Mouse (Mus musculus) C3H10T1/2 (cell line): Measurements from ENCODE around the gene Chkb. TPM values are rescaled to one million over a fixed set of nuclear protein-coding genes. Genes with fewer than 3 reads are reported as not detected.

Experiments
- polyA plus RNA-seq, 2 experiments: library from polyadenylated mRNA; unstranded; fragments of >200 nt; fragmentation: generic; extraction: Trizol; gene quantifications; one replicate each; pipeline ENCODE4 v1.2.1; 2012; ENCODE audit warnings: missing spikeins in 2 of 2

The Chkb gene
- 10 to 100 TPM; 28.5 to 71.8 TPM for polyA plus RNA-seq

DNA sequence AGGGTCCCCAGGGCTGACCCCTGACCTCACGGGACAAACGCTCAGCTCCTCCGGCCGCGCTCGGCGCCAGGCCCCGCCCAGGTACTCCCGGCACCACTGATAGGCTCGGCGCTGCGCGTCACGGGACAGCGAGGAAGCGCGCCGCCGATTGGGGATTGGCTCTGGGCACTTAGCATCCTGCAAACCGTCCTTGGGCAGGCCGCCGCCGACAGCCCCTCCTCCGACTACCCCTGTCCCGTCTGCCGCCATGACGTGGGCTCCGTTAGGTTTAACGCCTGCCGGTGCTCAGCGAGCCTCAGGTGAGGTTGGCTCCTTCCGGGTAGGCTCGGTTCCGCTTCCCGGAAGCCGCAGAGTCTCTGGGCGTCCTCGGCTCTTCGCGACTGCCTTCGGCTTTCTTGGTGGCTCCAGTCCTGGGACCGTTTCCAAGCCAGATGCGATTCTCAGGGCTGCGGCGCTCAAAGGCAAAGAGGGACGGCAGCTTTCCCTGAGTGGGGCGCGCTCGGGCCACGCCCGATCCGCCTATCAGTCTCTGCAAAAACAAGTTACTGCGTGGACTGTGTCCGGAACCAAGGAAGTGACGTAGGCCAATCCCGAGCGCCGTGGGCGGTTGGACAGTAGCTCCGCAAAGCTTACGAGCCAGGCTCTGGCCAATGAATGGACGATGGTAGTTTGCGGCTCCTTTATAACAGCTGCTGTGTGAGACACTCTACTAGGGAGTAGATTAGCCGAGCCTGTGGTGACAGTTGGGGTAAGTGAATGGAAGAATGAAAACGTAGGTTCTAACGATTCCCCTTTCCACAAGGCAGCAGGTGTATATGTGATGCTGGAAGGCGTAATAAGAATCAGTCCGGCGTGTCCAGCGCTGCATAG lies at the start of gene Chkb, which contains the start of the genes C730034F03Rik and Gm44502:
Chkb (minus strand) TSS at position 557 of the 870 bp plus-strand sequence.
C730034F03Rik (plus strand) TSS at position 238 of the 870 bp plus-strand sequence.
Gm44502 (minus strand) TSS at position 345 of the 870 bp plus-strand sequence.

DNA sequence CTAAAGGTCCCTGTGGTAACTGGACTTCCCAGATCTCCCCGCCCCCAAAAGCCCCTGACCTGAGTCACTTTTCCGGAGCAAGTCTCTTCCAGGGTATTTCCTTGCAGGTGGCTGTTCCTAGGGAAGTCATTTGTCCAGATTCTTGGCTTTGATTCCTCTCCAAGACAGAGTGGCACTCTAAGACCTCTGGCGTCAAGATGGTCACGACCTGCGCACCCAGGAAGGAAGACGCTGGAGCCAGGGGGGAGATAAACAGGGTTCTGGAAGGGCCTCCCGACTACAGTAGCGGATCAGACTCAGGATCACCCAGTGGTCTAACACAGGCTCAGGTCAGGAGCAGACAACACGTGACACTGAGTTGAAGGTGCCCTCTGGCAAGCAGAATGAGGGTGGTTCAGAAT lies 47.4 kb upstream of the Chkb start, which contains the start of gene Arsa:
Arsa (minus strand) TSS at position 335 of the 401 bp plus-strand sequence.

GRCm38 (mm10) chr15:89453865-89454478 lies 24.3 kb upstream of the Chkb start, which contains the start of gene Mapk8ip2:
Mapk8ip2 (plus strand) TSS chr15:89453913.

DNA sequence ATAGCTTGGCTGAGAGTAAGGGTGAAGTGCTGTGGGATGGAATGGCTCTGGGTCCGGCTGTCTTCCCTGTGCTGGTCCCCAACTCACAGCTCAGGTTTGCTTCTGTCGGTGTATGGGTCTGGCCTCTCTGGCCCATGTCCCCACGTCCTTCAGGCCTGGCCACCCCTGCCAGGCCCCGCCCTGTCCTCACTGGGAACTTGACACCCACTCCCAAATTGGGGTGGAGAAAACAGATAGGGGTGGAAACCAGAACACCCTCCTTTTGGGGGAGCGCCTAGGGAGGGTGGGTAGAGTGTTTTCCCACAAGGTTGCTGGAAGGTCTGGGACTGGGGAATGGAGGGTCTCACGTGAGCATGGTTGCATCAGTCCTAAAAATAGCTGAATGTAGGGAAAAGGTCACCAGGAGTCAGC lies 4.0 kb downstream of the Chkb start, which contains the start of gene Cpt1b:
Cpt1b (minus strand) TSS at position 153 of the 411 bp plus-strand sequence.

GRCm38 (mm10) chr15:89410118-89410517 lies 19.6 kb downstream of the Chkb start, which contains the start of gene Syce3:
Syce3 (minus strand) TSS chr15:89410503.

DNA sequence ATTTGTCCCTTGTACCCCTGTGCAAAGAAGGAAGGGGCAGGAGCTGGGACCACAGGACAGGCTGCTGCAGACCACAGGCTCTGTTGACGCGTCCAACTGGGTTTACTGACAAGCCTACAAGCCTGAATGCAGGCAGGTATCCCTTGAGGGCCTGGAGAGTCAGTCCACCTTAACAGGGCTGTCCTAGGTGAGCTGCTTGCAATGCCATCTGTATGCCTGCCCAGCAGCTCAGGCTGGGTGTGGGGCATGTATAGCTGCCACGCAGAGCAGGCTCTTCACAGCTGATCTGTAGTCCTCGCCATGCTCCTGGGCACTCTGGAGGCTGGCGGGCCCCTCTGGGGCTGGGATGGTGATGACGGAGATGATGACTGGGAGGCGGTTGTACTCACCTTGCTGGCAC lies 45.1 kb downstream of the Chkb start, which contains the start of gene Klhdc7b:
Klhdc7b (plus strand) TSS at position 301 of the 400 bp plus-strand sequence.

GRCm38 (mm10) chr15:89378831-89379401 lies 50.8 kb downstream of the Chkb start, which contains the start of gene Odf3b:
Odf3b (minus strand) TSS chr15:89379282.

DNA sequence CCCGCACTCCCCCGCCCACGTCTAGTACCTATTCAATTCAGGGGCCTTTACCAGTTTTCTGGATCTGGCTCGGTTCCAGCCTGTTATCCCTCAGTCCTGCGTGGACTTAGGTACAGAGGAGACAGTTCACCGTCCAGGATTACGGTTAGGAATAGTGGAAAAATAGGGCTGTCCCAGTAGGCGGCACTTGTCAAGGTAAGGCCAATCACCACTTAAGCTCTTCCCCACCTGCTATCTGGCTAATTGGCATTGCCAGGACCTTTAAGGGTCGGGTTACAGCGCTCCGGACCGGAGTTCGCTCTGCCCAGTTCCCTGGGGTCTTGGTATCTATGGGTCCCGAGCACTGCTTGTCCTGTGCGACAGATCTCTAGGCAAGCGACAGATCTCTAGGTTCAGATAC lies 52.8 kb downstream of the Chkb start, which contains the start of gene Tymp:
Tymp (minus strand) TSS at position 83 of the 400 bp plus-strand sequence.

Other genes with a start within 250 kb of the Chkb start
- gene Plxnb2, start 249.1 kb downstream of the Chkb start, polyA plus RNA-seq = 100 to 1,000 TPM; 252 to 448 TPM
- 1 to 10 TPM; 1.6 to 6.5 TPM for gene Dennd6b, start 233.4 kb downstream of the Chkb start, polyA plus RNA-seq
- gene Ppp6r2, start 218.4 kb downstream of the Chkb start, polyA plus RNA-seq = 10 to 100 TPM in 1 of 2 experiments, 1 to 10 TPM in 1; 7.8 to 52.7 TPM
- gene Sbf1, start 114.6 kb downstream of the Chkb start, polyA plus RNA-seq = 100 to 1,000 TPM; 132 to 134 TPM
- gene Adm2, start 107.2 kb downstream of the Chkb start, polyA plus RNA-seq = under 1 TPM; 0.02 to 0.04 TPM
- not detected for gene Miox, start 95.5 kb downstream of the Chkb start, polyA plus RNA-seq
- 100 to 1,000 TPM in 1 of 2 experiments, 10 to 100 TPM in 1; 80.9 to 141 TPM for gene Lmf2, start 74.2 kb downstream of the Chkb start, polyA plus RNA-seq
- gene Ncaph2, start 74.2 kb downstream of the Chkb start, polyA plus RNA-seq = 100 to 1,000 TPM; 197 to 330 TPM
- 10 to 100 TPM; 19.3 to 37.8 TPM for gene Sco2, start 56.1 kb downstream of the Chkb start, polyA plus RNA-seq
- gene Tymp, start 52.9 kb downstream of the Chkb start, polyA plus RNA-seq = 1 to 10 TPM; 3.0 to 3.1 TPM
- under 1 TPM in 1 of 2 experiments, not detected in 1; 0.17 TPM for gene Odf3b, start 50.6 kb downstream of the Chkb start, polyA plus RNA-seq
- not detected for gene Klhdc7b, start 45.0 kb downstream of the Chkb start, polyA plus RNA-seq
- not detected for gene Syce3, start 19.4 kb downstream of the Chkb start, polyA plus RNA-seq
- gene Cpt1b, start 4.0 kb downstream of the Chkb start, polyA plus RNA-seq = 1 to 10 TPM in 1 of 2 experiments, under 1 TPM in 1; 0.13 to 1.8 TPM
- 1 to 10 TPM in 1 of 2 experiments, under 1 TPM in 1; 0.19 to 1.8 TPM for gene C730034F03Rik, start 319 bp downstream of the Chkb start, polyA plus RNA-seq
- gene Gm44502, start 212 bp downstream of the Chkb start, polyA plus RNA-seq = under 1 TPM in 1 of 2 experiments, not detected in 1; 0.20 TPM
- gene Mapk8ip2, start 24.0 kb upstream of the Chkb start, polyA plus RNA-seq = under 1 TPM in 1 of 2 experiments, not detected in 1; 0.06 TPM
- 10 to 100 TPM; 15.9 to 95.8 TPM for gene Arsa, start 47.5 kb upstream of the Chkb start, polyA plus RNA-seq
- under 1 TPM in 1 of 2 experiments, not detected in 1; 0.07 TPM for gene Shank3, start 69.7 kb upstream of the Chkb start, polyA plus RNA-seq
- gene Acr, start 138.4 kb upstream of the Chkb start, polyA plus RNA-seq = not detected
- 10 to 100 TPM; 10.2 to 34.3 TPM for gene Rabl2, start 162.0 kb upstream of the Chkb start, polyA plus RNA-seq